Mouse (Mus musculus): ENCODE measurements around the gene Slbp.

The Slbp gene

DNA sequence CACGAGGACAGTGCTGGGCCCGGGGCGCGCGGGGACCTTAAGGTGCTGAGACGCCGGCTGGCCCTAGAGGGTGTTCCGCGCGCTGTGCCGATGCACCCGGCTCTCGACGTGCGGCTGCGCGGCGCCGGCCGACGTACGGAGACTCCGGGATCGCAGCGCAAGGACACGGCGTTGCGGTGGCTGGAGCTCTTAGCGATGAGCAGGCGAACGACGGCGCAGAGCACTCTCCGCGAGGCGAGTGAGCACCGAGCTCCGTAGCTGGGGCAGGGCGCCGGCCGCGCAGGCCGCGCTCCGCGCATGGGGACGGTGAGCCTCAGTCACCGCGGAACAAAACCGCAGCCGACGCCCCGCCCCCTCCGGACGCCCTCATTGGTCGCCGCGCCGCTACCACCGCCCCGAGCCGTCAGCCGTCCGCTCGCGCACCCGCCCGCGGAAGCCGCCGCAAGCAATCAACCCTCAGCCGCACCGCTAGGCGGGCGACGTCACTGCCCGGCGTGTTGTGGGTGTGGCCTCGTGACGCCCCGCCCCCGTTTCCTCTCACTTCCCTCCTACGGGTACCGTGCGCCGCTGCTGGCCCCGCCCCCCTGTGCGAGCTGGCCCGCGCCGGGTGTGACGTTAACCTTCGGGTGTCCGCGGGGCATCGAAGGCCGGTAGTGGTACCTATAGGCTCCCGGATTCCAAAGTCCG is 22.9 kb downstream of the Slbp start, which contains the start of the genes Fam53a and Gm9903:
Fam53a (minus strand) TSS at position 335 of the 687 bp plus-strand sequence.
Gm9903 (plus strand) TSS at position 625 of the 687 bp plus-strand sequence.
- peak; percentile 95 for DNase-seq (ENCODE audit: low read depth, low spot score)

DNA sequence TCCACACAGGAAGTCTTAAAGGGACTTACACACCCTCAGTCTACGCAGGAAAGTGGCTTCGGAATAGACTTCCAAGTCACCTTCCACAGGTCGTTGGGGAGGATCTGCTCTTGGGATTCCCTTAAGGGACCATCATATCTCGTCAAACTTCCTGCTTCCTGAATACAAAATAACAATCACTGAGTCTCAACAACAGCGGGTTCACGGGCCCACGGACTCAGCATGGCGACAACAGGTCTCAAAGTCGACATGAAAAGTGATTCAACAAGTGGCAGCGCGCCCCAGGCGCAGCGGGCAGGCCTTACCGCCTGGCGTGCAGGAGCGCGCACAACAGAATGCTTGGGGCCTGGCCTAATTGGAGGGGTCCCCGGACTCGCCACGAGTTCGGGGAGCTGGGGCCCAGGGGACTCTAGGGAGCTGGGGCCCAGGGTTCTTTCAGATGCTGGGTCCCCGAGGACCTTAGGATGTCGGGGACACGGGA is 23.5 kb downstream of the Slbp start:
- DNase-seq (ENCODE audit: low read depth, low spot score), result peak; percentile 41

DNA sequence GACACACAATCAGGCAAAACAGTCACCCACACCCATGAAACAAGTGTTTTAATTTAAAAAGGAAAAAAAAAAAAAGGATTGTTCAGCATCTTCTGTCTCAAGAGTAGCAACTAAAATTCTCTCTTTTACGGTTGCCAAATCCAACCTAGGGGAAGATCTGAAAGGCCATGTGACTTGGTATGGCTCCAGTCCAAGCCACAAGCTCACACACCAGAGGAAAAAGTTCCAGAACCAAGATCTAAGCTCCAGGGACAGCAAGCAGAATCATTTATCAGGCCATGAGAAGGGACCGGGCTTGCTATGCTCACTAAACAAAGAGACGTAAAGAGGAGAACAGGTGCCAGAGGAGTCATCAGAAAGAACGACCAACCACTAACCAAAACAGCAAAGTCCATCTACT is 24.4 kb downstream of the Slbp start:
- DNase-seq (ENCODE audit: low read depth, low spot score), result no peak

DNA sequence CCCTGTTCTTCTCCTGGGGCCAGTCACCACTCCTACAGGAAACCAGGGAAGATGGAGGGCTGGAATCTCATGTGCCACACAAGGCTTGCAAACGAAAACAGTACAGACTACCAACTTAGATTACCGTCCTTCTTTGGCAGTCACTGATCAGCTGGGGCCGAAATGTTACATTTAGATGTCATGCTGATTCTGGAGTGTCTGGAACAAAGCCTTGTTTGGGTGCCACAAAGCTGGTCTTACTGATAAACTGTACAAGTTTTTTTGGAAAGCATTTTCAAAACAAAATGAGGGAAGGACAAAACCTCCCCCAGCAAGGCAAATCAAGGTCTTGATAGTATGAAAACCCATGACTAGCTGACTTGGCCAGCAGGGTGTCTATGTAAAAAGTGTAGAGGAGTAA is 28.6 kb downstream of the Slbp start:
- DNase-seq (ENCODE audit: low read depth, low spot score), result no peak

DNA sequence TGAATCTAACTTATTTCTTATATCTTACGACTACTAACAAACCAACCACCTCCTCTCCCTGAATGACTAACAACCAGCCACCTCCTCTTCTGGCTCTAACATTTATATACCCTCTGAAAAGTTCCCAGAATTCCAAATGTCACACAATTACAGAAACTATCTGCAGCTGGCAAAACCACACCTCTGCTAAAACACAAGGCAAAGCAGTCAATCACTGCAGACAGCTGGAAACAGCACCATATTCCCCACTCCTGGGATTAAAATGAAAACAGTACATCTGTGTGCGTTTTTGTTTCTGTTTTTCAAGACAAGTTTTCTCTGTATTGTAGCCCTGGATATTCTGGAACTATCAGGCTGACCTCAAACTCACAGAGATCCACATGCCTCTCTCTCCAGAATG is 29.7 kb downstream of the Slbp start:
- no peak for DNase-seq (ENCODE audit: low read depth, low spot score)

DNA sequence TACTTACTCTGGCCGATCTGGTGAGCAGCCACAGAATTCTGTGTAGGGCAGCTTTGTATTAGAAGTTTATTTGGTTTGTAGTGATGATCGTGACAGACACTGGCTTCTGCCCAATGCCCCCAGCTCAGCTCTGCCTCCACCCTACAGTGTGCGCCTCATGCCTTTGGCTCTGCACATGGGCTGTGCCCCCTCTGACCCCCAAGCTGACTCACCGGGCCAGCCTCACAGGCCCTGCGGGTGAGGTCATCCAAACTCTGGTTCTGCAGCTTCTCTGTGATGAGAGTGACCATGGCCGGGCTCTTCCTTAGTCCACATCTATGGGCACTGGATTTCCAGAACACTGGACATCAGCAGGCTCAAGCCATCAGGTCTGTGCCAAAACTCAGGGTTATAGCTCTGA is 38.0 kb downstream of the Slbp start:
- DNase-seq (ENCODE audit: low read depth, low spot score), result no peak

DNA sequence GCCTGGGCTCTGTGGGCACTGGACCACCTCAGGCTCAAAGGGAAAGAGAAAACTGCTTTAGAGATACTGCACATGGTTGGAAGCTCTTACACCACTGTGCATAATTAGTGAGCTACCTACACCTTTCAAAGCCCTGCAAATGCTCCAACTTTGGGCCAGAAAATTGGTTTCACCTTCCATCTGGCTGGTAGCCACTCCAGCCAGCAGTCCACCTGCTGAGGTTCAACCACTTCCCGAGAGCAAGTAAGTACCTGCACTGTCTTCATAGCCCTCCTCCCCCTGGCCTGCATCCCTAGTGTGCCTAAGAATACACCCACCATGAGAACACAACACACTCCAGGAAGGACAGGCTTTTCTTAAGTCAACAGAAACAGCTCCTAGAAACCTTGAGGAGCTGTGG is 40.6 kb downstream of the Slbp start:
- no peak for DNase-seq (ENCODE audit: low read depth, low spot score)

DNA sequence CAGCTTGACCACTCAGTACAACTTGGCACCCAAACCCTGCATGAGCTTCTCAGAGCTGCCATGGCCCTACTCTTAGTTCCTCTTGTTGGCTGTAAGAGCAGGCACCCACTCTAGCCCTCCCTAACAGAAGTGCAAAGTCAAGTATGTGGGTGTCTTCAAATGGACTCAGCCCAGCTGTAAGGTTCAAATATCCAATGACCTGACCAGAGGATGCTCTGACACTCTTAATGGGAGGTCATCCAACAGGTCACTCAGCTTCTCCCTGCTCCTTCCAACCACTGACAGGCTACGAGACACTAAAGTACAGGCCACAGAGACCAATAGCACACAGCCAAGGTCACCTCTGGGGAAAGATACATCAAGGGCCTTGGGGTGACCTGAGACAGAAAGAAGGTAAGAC is 43.1 kb downstream of the Slbp start:
- DNase-seq (ENCODE audit: low read depth, low spot score), result no peak

DNA sequence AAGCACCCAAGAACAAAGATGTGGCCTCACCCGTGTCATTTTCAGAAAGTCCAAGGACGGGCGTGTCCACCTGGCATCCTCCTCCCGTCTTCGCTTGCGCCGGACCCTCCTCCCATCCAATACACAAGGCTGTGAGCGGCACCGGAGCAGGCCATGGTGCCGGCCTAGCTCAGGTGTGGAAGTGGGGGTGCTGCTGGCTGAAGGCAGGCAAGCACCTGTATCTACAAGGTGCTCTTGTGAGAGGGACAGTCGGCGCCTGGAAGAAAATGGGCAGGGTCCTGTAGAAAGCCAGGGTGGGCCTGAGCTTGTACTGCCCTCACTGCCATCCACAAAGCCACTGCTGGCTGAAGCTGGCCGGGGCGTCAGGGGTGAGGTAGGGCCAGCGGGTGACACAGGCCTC is 44.9 kb downstream of the Slbp start:
- DNase-seq (ENCODE audit: low read depth, low spot score), result no peak

DNA sequence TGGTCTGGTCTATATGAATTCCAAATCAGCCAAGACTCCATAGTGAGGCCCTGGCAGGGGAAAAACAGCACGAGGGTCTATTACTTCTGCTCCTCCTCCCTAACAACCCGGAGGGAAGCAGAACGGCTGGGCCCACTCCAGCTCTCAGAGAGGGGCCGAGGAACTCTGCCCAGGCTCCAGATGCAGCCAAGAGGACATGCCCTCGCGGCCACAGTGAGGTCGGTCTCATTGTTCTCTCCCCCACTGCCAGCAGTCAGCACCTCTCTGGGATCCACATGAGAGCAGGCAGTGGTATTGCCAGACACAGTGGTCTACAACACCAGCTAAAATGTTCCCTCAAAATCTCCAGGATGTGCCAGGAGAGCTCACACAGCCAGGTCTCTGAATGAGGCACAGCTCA is 45.7 kb downstream of the Slbp start:
- no peak for DNase-seq (ENCODE audit: low read depth, low spot score)

DNA sequence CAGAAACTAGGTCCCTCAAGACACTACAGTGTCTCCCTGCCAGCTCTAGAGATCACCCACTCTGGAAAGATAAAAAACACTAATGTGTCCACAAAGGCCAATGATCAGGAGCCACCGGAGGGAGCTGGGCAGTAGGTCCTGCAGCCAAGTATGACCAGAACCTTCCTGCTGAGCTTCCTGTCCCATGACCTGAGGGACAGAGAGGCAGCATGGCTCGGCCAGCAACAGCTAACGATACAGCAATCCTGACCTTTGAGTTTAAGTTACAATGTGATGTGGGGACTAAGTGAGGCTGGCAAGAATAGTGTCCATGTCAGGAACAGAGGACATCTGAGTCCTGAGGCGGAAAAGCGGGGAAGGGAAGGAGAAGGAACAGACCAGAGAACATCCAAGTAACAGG is 47.1 kb downstream of the Slbp start:
- no peak for DNase-seq (ENCODE audit: low read depth, low spot score)

DNA sequence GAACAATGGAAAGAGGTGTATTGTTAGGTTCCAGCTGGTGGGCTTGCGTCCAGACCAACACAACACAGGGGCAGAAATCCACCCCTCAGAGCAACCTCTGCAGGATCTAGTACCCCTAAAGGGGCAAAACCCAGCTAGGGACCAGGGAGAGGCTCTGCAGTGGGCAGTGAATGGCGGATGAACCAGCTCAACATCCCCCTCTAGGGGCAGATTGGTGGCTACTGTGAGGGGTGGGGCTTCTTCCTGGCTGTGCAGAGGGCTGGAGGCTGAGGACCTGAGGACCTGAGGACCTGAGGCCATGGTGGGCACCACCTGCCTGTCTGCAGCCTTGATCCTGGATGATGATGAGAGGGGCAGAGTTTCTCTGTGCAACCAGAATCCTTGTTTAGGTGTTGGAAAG is 58.8 kb downstream of the Slbp start:
- peak; percentile 18 for DNase-seq (ENCODE audit: low read depth, low spot score)

DNA sequence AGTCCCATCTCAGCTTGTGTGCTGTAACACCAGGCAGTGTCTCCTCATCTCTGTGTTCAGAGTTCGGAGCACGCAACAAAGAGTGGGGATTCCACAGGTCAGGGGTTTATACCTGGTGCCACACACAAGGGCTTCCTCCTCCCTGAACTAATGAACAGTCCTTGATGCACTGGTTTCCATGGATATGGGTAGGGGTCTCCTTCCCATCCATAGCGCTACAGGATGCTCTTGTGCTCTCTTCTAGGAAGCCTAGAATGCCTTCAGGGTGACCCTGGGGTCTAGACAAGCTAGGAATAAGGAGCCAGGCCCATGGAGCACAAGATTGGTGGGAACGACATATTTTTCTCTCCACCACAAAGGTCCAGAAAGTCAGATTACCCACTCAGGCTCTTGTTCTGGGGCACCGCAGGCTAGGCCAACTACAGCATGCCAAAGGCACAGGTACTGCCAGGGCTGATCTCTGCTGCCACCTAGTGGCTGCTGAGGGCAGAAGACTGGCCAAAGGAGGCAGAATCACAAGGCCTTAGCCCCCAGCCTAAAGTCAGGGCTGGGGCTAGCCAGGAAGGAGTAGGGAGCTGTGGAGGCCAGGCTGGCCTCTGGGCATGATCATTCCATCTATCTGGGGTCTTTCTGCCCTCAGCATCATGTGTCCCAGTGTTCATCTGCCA is 63.0 kb downstream of the Slbp start:
- DNase-seq (ENCODE audit: low read depth, low spot score), result peak; percentile 86

DNA sequence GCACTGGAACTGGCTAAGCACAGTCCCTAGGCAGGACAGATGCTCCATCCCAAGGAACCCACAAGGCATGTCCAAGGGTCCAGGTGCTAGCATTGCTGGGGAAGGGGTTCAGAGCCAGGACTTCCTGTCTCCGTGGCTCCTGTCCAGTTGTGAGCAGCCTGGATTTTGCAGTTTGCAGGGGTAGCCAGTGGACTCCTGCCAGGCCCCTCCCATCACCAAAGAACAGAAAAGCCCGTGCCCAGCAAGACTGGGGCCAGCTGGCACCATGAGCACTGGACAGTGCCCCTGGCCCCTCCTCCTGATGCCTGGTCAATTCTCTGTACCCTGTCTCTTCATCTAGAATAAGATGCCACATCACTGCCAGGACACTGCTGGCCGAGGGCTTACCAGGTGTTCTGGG is 64.3 kb downstream of the Slbp start:
- DNase-seq (ENCODE audit: low read depth, low spot score), result no peak

DNA sequence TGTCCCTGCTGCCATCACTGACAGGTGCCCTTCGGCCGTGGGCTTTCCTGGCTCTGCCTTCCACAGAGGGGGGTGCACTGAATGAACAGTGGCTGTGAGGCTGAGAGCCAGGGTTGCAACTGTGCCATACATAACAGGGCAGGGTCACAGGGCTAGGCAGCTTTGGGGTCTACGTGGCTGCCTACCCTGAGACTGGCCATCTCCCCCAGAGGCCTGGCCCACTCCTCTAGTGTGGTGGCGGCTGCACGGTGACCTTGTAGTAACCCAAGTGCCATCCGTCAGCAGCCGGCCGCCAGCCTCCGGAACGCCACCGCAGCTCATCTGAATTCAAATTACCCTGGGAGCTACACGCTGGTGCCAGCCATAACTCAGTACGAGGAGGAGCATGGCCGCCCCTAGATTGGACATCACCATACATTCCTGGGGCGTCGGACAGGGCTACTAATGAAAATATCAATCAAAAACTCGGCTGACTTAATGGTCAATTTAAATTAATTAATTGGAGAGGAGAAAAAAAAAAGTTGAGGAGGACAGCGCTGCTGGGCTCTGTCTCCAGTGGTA is 64.8 kb downstream of the Slbp start:
- no peak for DNase-seq (ENCODE audit: low read depth, low spot score)

Measured in forelimb bud, embryonic 11.5 days (tissue).